Mouse (Mus musculus): Measurements from ENCODE around the gene Zfp827. TPM values are rescaled to one million over a fixed set of nuclear protein-coding genes. Genes with fewer than 3 reads are reported as not detected.
"Not testable (repeated sequence)": the region's sequence is repeated elsewhere in the genome, so short reads cannot be mapped to it uniquely, and the experiment has no call there.

Zfp827 gene
- total RNA-seq, 2 experiments from 2014 or later: 21.9 to 24.6 TPM

DNA sequence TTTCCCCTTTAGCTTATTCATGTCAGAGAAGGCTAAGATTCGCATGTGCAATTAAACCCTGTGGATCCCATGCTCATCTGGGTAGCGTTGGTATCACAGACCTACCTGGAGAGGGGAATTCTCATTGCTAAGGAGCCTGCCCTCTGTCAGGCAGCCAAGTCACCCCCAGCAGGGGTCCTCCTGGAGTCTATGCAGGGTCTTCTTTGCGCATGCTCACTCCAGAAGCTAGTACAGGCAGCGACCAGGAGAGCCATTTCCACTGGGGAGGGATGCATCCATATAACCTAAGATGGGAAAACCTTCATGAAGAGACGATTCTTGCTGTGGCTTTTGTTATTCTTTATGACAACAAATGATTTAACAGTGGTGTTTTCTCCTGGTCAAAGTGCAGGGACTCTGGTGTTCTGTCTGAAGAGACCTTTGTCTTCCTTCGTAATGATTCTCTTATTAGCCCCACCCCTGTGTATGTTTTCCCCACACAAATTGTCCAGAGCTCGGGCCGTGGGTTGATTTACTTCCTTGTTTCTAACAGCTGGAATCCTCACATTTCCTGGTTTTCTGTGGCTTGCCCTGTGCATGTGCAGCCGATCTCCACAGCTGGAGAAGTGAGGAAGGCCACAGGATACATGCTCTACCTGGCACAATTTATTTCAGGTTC is 75.8 kb downstream of the Zfp827 start:
- intact Hi-C loops (cut with DNase I): no loop called here
- DNase-seq: no peak

DNA sequence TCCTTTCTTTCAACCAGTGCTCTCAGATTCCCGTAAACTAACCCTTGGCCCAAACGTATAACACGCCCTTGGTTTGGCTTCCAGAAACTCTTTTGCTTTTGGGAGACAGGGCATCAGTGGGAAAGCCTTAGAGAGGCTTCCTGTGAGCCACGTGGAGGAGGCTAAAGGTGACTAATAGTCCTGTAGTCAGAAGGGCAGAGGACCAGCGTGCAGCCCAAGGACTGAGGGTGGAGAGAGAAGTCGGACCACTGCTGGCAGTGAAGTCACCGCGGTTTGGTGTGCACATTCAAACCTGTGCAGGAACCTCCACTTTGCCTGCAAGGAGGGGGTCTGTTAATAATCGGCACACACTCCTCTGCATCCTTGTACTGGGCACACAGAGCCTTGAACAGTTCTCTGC is 76.4 kb downstream of the Zfp827 start:
- no peak for DNase-seq
- intact Hi-C loops (cut with DNase I): no loop called here

DNA sequence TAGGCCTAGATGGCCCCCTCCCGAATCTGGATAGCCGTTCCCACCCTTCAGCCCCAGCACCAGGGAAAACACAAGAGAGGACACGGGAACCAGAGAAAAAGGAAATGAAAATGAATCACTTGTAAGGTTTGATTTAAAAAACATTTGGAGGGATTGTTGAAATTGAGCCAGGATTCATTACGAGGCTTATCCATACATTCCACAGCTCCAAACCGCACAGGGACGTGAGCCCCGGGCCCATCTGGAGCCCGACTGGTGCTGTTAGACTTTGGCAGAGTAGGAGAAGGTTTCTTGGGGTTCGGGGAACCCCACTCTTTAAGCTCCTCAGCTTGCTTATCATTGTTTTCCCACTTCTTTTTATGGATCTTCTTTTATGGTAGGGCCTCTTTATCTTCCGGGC is 76.9 kb downstream of the Zfp827 start:
- intact Hi-C loops (cut with DNase I): no loop called here

DNA sequence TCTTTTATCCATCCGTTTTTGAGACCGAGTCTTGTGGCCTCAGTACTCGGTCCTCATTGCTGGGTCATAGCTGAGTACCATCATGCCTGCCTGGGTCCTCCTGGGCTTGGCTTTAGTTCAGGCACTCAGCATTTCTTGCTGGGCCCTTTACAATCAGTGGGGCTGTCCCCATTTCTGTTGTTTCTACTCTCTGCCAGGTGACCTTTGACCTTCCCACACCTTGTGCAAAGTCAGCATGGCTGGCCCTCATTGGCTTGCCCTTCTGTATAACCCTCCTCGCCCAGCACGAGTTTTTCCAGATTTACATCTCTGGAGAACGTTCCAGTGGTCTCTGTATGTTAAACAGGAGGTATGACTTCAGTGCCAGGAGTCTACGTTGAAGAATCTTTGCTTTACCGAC is 83.2 kb downstream of the Zfp827 start:
- DNase-seq: no peak
- intact Hi-C loops (cut with DNase I): no loop called here

More for the DNA sequence above, 76.9 kb downstream of the Zfp827 start:
- DNase-seq: no peak

DNA sequence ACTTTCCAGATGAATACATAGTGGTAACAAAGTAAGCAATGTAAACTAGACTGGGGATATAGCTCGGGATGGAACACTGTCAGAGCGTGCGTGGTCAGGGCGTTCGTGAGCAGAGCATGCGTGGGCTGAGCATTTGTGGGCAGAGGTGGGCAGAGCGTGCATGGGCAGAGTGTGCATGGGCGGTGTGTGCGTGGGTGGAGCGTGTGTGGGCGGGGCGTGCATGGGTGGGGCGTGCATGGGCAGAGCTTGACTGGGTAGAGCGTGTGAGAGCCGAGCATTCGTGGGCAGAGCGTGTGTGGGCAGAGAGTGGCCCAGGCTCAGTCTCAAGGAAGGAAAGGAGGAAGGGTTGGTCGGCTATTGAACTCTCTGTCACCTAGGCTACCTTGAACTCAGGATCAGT is 84.2 kb downstream of the Zfp827 start:
- intact Hi-C loops (cut with DNase I): no loop called here
- DNase-seq: no peak

DNA sequence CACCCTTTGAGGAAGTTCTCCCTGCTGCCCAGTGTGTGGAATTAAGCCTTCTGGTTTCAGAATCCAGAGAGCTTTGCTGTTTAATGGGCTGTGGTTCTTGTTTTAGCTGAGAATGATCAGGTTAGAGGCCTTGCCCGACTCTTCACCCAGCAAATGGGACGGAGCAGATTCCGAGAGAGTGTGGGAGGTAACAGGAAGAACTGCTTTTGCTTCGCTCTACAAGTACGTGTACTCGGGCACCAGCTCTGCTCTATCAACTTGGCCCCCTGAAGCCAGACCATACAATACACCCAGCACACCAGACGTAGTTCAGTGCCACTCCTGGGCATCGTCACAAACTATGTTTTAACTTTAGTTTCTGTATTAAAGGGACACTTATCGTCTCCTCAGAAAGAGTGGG is 85.3 kb downstream of the Zfp827 start:
- DNase-seq: no peak
- intact Hi-C loops (cut with DNase I): no loop called here

DNA sequence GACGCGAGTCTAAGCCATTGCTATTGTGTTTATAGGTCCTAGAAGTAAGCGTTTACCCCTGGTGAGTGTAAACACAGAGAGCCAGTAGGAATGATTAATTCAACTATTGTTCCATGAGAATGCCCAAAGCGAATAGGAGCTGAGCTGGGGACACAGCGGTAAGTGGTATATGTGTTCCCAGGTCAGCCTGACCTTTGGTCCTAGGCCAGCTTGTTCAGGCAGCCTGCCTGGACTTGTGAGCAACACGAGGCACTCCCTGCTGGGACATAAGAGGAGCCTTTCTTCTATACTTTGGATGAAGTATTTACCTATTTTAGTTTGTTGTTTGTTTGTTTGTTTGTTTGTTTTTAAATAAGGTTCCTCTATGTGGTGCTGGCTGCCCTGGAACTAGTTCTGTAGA is 86.3 kb downstream of the Zfp827 start:
- intact Hi-C loops (cut with DNase I): no loop called here
- DNase-seq: peak; percentile 54 to 70

DNA sequence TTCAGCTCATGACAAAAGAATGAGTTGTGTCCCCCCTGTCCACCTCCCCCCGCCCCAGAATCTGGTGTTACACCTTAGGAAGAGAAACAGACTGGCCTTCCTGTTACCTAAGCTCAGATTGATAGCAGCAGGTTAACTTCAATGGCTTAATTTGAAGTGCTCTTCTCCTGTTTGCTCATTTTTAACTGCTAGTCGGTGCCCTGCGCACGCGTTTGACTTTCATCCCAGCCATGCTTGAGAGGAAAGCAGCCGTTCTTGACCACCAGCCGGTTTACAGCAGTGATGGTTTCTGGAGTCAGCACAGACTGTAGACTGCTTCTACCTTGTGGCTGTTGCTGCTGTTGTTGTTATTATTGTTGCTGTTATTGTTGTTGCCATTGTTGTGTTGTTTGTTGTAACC is 88.2 kb downstream of the Zfp827 start:
- DNase-seq: no peak
- intact Hi-C loops (cut with DNase I): no loop called here

DNA sequence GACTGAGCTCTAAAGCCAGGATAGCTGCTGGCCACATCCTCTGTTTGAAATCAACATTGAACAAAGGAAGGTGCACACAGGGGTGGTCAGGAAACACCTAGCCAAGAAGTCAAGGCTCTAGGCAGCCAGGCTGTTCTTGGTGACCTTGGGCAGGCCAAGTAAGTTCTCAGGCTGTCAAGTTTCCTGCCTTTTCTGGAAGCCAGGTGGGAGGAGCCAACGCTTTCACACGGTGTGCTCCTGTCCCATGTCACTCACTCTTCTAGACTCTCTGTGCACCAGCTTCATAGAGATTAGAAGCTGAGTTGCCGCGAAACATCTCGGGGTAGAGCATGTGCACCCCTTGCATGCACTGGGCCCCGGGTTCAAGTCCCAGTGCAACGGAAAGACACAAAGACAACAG is 89.5 kb downstream of the Zfp827 start:
- DNase-seq: peak in 1 of 2 experiments; percentile 16
- intact Hi-C loops (cut with DNase I): no loop called here

DNA sequence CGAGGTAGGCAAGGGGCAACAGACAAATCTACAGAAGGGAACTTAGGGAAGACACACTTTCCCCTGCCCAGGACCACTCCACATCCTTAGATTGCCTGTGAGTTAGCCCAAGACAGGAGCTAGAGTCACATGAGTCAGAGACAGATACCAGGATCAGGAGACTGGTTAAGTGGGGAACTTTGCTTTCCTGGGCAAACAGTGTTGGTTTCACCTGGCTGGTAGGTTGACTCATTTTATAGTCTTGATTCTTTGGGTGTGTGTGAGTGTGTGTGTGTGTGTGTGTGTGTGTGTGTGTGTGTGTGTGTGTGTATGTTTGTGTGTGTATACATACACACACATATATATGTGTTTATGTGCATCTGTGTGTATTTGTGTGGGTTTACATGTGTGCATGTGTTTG is 93.4 kb downstream of the Zfp827 start:
- intact Hi-C loops (cut with DNase I): no loop called here
- no peak for DNase-seq

DNA sequence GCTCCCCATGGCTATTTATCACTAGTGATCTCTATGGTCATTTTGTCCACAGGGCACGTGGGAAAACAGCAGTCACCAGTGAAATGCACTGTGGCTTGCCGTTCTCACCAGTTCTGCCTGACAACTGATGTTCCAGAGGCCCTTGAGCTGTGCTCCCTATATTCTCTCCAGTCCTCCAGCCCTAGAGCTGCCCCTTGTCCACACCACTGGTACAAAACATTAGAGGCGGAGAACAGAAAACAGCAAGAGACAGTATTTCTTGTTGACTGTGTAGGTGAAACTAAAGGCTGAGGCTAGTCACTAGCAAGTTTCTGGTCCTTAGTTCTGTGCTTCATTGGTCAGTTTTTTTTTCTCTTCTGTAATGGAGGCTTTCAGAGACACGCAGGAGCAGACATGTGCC is 96.0 kb downstream of the Zfp827 start:
- DNase-seq: no peak
- intact Hi-C loops (cut with DNase I): no loop called here

DNA sequence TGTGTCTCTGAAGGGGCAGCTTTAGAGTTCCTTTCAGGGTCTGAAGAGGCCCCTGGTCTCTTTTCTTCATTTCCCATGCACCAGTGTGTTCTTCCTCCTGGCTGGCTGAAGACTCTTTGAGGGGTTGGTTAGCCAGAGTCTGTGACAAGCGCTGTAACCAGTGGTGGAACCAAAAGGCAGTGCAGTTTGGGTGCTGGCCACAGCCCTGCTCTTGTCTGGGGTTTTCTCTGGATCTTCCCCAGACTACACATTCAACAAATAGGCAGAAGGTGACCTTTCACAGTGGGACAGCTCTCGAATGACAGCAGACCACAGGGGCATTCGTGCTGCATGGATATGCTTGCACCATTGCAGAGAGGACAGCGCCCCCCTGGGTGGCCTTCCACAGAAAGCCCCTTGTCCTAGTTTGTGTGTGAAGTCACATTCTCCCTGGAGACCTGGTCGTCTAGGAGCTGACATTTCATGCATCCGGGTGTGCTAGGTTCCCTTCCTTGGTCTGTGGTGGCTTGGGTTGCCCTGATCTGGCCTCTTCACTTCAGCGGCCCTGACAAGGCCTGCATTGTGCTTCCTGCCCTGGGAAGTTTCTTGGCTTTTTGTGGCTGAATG is 99.1 kb downstream of the Zfp827 start:
- no peak for DNase-seq
- intact Hi-C loops (cut with DNase I): no loop called here

DNA sequence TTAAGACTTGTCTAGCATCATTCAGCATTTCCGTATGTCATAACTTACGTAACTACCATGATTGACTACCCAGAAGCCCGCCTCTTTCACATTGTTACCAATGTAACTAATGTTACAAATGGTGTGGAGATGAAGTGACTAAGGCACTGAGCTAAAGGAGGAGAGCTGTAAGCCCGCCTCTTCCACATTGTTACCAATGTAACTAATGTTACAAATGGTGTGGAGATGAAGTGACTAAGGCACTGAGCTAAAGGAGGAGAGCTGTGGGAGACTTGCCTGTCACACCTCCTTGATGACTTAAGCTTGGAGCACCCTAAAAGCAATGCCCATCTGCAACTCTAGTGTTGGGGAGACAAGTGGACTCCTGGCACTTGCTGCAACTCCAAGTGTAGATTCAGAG is 100.3 kb downstream of the Zfp827 start:
- DNase-seq; intact Hi-C loops (cut with DNase I): not testable (repeated sequence)

DNA sequence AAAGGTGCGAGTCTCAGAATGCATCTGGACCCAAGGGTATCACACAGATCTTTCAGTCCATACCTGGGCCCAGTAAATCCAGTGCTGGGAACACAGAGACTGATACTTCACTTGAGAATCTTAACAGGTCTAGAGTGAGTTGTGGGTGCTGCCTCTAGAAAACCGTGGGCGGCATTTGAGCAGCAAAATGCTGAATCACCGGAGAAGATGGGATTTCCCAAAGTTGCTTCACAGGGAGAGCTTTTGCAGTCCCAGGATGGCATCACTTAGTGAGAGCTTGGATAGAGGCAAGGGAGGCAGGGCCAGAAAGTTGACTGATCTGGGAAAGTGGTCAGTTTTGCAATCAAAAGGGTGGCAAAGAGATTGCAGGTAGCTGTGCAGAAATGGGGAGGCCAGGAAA is 111.4 kb downstream of the Zfp827 start:
- no peak for DNase-seq
- intact Hi-C loops (cut with DNase I): no loop called here

DNA sequence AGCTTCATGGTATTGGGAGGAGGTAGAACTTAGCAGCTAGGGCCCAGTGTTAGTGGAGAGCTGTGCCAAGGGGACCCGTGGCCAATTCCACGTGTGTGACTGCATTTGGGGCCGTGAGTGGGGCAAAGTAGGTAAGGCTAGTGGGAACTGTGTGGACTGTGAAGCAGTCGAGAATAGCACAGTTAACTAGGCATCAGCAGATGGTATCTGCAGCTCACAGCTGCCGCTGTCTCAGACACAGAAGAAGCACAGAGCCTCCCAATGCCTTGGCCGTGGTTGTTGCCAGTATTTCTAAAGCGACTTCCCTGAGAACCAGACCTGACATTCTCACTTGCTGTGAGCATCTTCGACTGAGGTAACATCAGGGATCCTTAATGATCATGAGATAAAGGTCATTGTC is 112.7 kb downstream of the Zfp827 start:
- intact Hi-C loops (cut with DNase I): no loop called here
- no peak for DNase-seq

DNA sequence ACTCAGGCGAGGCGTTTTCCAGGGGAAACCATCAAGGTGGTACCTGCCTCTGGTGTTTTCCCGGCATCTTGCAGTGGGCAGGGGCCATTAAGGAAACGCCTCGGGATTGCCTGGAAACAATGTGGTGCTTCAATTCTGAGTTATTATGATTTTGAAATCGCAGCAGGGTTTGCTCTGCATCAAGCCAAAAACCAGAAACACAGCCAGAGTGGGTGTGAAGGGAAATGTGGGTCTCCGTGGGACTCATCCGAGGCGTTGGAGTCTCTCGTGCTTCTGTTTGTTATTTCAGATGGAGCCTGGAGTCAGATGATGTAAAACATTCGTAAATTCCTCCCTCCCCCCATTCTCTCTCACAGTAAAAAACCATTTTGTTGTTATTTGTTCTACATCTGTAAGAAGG is 113.4 kb downstream of the Zfp827 start:
- intact Hi-C loops (cut with DNase I): no loop called here

DNA sequence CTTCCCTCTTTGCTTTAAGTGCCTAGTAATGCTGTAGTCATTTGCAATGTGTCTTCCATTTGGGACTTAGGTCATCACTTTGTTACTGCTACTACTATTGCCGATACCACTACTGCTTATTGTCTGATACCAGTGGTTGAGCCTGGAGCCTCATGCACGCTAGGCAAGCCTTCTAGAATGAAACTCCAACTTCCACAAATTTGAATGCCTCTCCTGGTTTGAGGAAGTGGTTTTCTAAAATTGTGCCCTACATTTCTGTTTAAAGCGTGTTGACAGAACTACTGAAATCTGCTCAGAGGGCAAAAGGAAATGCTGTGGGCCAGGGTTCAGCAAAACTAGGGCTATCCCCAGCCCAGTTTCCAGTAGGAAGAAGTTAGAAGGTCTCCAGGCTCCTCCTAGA is 115.5 kb downstream of the Zfp827 start:
- no peak for DNase-seq
- intact Hi-C loops (cut with DNase I): no loop called here

More for the DNA sequence above, 113.4 kb downstream of the Zfp827 start:
- DNase-seq: no peak

DNA sequence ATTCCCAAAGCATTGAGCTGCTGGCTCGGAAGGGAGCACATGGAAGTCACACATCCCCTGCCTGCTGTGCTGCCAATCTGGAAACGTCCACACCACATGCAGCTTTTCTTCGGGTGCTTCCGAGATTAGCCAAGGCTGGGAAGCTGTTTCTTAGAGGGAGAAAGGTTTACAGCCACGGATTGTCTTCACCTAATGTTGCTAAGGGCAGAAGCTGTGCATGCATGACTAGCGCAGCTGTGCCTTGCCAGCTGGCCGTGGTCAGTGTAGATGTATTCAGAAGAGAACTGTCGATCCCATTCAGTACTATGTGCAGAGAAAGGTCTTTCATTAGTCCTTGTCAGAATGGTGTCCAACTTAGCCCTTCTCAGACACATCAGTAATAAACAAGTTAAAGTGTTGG is 117.0 kb downstream of the Zfp827 start:
- intact Hi-C loops (cut with DNase I): no loop called here
- no peak for DNase-seq

DNA sequence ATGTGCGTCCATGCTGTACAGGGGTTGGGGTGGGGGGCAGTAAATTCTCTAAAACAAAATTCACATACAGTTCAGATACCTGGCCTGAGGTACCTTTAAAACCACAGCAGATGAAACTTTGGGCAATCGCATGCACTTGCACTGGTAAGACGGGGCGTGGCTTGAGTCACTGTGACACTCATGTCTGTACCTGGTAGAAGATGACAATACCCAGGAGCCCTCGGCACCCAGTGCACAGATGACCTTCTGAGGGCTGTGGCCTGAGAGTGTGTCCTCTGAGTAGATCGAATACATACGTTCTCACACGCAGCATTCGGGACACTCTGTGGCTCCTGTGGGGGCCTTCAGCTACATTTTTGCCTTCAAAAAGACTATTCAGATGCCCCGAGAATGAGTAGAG is 117.4 kb downstream of the Zfp827 start:
- intact Hi-C loops (cut with DNase I): no loop called here
- no peak for DNase-seq

DNA sequence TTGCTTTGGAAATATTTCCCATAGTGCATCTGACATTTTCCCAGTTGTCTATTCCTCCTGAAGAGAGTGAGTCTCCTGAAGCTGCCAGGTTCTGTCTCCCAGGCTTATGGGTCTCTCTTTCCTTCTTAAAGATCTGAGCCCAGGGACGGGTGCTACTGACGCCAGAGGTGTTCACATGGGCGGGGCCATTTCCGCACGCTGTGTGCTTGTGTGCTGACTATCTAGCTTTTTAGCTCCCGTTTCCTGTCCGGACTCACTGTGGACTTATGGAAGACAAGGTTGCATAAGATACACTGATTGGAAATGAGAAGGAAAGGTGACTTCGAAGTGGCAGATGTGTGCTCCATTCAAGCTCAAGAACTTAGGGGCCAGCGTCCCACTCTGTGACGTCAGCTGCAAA is 120.6 kb downstream of the Zfp827 start:
- no peak for DNase-seq
- intact Hi-C loops (cut with DNase I): no loop called here

DNA sequence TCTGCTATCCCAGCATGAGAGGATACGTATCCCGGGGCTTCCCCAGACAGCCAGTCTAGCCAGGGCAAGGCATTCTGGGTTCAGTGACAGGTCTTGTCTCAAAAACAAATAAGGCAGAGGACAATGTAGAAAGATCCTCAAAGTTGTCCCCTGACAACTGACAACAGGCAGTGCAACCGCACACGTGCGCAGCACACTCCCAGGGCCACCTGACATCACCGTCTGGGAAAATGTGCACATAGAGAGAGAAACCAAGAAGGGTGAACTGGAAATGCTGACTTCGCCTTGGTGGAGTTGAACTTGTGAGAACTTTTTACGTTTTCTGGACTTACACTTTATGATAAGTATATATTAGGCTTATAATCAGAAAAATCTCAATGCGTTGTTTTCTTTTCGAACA is 121.6 kb downstream of the Zfp827 start:
- DNase-seq: no peak
- intact Hi-C loops (cut with DNase I): no loop called here

DNA sequence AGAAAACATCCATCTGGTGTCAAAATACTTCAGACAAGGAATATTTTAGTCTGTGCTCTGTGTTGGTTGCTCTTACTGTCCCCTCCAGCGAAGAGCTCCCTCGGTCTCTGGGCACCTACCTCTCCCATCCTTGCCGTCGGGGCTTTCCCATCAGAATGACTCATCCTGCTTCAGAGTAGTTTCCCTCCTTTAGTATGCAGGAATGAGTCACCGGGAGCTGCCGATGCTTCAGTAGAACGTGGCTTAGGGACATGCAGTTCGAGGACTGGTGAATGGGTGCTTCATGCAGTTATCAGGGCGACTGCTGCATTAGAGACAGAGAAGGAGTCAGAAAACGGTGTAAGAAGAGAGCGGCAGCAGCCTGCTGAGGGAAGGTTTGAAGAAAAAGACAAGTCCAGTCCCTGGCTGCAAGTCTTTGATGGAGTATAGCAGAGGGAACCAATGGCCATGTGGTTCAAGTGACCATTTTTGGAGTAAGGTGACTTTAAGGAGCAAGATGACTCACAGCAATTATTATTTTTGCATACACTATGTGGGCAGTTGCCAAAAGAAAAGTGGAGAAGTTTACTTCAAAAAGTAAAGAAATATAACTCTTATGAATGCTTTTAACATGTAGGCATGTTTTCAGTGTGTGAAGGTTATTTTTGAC is 122.4 kb downstream of the Zfp827 start:
- no peak for DNase-seq
- intact Hi-C loops (cut with DNase I): no loop called here

Measured in heart, postnatal 10 days (tissue).